Mouse (Mus musculus) embryonic facial prominence, embryonic 10.5 days (tissue): ENCODE measurements around the gene Rnd1. TPM values are rescaled to one million over a fixed set of nuclear protein-coding genes. Genes with fewer than 3 reads are reported as not detected.
A peak's percentile ranks its signal among the peaks of the same experiment; 100 is the strongest.

Experiments used
- DNase-seq: peaks from one replicate; pipeline ENCODE4 v3.0.0-alpha.2; 2017; ENCODE audit warnings: low spot score
- H3K27ac ChIP-seq: fragments of 300-500 bp; sonication (generic); replicated peaks from 2 replicates; pipeline ENCODE4 v1.5.1; 2016; ENCODE audit warnings: mild to moderate bottlenecking
- H3K27me3 ChIP-seq: fragments of 300-500 bp; sonication (generic); replicated peaks from 2 replicates; pipeline ENCODE4 v1.6.1; 2016; ENCODE audit warnings: low read depth, mild to moderate bottlenecking; ENCODE audit not compliant: poor library complexity, severe bottlenecking
- H3K36me3 ChIP-seq: fragments of 300-500 bp; sonication (generic); replicated peaks from 2 replicates; pipeline ENCODE4 v1.6.1; 2016; ENCODE audit warnings: mild to moderate bottlenecking, moderate library complexity
- H3K4me1 ChIP-seq: fragments of 300-500 bp; sonication (generic); 2 replicates; pipeline ENCODE4 v1.6.1; 2016
- H3K4me3 ChIP-seq: fragments of 300-500 bp; sonication (generic); 2 replicates; pipeline ENCODE4 v1.5.1; 2016; ENCODE audit warnings: mild to moderate bottlenecking, moderate library complexity
- H3K9me3 ChIP-seq: fragments of 300-500 bp; sonication (generic); 2 replicates; pipeline ENCODE4 v1.6.1; 2016; ENCODE audit warnings: mild to moderate bottlenecking
- WGBS: fragments of 180-500 bp; shearing (Covaris S2); methylation state at CpG from one replicate; pipeline ENCODE4 v1.1.7; 2016; 5-methylcytosine and 5-hydroxymethylcytosine counted together
- polyA plus RNA-seq: library from polyadenylated mRNA; unstranded; fragments of >200 nt; fragmentation: Nextera tagmentation; extraction: Ambion mirVana; gene quantifications from 2 replicates; pipeline ENCODE4 v1.2.1, GENCODE M21; 2016

Rnd1 gene
- polyA plus RNA-seq, 1 experiment from 2014 or later, result 0.88 TPM

DNA sequence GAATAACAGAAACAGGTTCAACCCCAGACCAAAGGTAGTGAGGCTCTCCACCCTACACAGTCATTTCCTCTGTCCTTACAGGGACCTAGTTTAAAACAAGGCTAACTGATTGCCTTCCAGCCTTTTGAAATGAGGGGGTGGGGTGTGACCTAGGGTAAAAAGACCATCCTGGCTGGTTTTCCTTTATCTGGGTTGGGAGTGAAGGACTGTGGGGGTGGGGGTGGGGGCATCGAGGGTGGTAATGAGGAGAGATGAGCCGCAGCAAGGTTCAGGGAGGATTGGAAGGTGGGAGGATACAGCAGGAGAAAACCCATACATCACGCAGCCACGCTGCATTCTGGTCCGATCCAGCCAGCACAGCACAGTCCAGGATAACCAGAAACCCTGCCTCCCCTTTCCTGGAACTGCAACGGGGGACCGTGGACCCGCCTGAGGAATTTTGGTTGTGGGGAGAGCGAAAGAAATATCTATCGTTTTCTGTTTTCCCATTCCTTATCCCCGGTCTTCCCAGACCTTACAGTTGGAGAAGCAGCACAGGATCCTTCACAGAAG lies 2.2 kb downstream of the Rnd1 start:
- H3K27me3 ChIP-seq, result peaks cover 73% of the 10 kb centered on the region
- no peaks in the 10 kb centered on the region for H3K9me3 ChIP-seq
- no peak for DNase-seq
- H3K4me3 ChIP-seq, result peak overlapping the region; percentile 62
- 0 out of 2 replicates have a peak, but pooled peaks cover 3% of the 10 kb centered on the region for H3K36me3 ChIP-seq
- WGBS, result 26% methylated on average over 11 of the region's 11 CpGs
- H3K4me1 ChIP-seq, result peaks cover 41% of the 10 kb centered on the region
- no peak overlapping the region for H3K27ac ChIP-seq

DNA sequence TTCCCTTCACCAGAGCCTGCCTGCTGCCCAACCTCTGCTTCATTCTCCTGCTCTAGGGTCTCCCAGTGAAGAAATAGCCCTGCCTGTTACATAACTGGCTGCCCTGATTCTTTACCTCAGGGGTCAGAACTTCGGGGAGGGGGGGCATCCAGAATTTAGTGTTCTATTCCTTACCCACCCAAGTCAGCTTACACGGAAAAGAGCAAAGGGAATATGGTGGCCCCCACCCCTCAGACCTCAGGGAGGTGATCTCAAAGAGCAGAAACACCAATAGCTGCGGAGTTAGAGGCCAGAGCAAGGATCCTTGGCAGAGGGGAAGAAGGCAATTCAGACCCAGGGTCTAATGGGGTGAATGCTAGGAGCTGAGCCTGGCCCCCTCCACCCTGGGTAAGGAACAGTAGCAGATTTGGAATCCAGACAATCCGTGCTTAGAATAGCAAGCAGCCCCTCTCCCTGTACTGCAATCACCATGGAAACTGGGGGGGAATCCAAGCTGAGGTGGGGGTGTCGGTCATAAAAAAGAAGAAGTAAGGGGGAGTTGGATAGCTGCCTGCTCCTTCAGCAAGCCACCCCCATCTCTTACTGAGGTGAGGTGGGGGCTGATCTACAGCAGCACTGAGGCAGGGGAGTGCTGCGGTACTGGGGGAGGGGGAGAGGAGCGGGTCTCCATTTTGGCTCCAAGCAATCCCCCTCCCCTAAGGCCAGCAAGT lies 2.8 kb downstream of the Rnd1 start:
- WGBS, result 39% methylated on average over 7 of the region's 7 CpGs
- H3K27ac ChIP-seq, result no peak overlapping the region
- H3K4me1 ChIP-seq, result peaks cover 41% of the 10 kb centered on the region
- H3K9me3 ChIP-seq, result no peaks in the 10 kb centered on the region
- 0 out of 2 replicates have a peak, but pooled peaks cover 3% of the 10 kb centered on the region for H3K36me3 ChIP-seq
- H3K27me3 ChIP-seq, result peaks cover 67% of the 10 kb centered on the region
- H3K4me3 ChIP-seq, result peak overlapping the region; percentile 62
- DNase-seq, result no peak

DNA sequence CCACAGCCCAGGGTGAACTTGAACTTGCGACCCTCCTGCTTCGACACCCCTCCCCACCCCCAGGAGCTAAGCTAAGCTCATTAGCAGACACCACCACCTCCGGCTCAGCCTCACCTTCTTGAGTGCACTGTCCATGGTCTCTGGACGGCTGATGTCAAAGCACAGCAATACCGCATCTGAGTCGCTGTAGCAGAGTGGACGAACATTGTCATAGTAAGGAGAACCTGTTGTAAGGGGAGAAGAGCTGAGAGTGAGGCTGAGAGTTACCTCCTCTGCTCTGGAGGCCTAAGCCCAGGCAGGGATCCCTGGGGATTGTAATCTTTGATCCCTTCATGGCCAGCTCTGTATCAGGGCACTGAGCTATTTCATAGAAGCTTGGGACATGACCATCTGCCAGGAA lies 3.5 kb downstream of the Rnd1 start:
- no peak for DNase-seq
- peaks cover 61% of the 10 kb centered on the region for H3K27me3 ChIP-seq
- WGBS, result 76% methylated on average over 7 of the region's 7 CpGs
- H3K36me3 ChIP-seq, result 0 out of 2 replicates have a peak, but pooled peaks cover 3% of the 10 kb centered on the region
- peaks cover 41% of the 10 kb centered on the region for H3K4me1 ChIP-seq
- no peaks in the 10 kb centered on the region for H3K9me3 ChIP-seq
- H3K4me3 ChIP-seq, result no peak overlapping the region
- no peak overlapping the region for H3K27ac ChIP-seq

DNA sequence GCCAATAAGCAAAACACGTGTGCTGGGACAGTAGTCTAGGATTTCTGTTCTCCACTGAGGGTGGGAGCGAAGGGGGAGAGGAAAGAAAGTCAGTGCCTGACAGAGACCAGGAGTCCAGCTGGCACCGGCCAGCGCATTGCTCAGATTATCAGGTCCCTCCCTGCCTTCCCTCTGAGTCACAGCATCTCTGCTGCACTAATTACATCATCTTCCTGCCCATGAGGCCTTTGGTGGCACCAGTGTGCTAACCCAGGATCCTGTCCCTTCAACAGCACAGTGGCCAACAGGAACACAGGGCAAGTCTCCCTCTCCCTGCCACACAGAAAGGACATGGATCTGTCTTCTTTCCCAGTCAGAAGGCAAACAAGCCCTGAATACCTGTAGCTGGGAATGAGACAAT lies 4.7 kb downstream of the Rnd1 start:
- Histone ChIP-seq H3K4me1 (peaks cover 36% of the 10 kb centered on the region), H3K27ac (no peak overlapping the region)
- DNase-seq, result no peak

DNA sequence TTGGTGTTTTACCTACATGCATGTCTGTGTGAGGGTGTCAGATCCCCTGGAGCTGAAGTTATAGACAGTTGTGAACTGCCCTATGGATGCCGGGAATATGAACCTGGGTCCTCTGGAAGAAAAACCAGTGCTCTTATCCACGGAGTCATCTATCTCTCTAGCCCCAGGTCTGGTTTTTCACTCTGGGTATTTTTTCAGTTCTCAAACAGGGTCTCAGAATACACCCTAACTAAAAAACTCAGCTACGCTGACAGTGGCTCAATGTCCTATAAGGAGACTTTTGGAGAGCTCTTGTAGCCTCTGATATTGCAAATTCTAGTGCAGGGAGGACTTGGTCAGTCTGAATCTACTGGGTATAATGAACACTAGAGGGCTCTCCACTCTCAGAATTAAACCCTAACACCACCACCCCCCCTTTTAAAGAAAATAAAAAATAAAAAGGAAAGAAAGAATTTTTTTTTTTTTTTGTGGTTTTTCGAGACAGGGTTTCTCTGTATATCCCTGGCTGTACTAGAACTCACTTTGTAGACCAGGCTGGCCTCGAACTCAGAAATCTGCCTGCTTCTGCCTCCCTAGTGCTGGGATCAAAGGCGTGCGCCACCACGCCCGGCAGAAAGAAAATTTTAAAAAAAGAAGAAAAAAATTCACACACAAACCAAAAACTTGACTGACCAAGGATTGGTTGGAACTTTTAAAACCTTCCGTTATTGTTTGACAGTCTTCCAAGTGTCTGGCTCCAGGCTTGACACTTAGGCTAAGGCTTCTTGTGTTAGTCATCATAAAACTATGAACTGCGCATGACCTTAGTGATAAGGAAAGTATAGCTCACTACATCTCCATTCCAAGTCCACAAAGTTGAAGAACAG lies 13.0 kb downstream of the Rnd1 start:
- H3K36me3 ChIP-seq, result peaks cover 17% of the 10 kb centered on the region
- H3K4me3 ChIP-seq, result no peak overlapping the region
- H3K27ac ChIP-seq, result no peak overlapping the region
- H3K27me3 ChIP-seq, result no peaks in the 10 kb centered on the region
- H3K9me3 ChIP-seq, result no peaks in the 10 kb centered on the region
- peaks cover 14% of the 10 kb centered on the region for H3K4me1 ChIP-seq
- no peak for DNase-seq
- WGBS, result 80% methylated on average over 11 of the region's 11 CpGs

More for the DNA sequence above, 4.7 kb downstream of the Rnd1 start:
- no peaks in the 10 kb centered on the region for H3K9me3 ChIP-seq
- 0 out of 2 replicates have a peak, but pooled peaks cover 3% of the 10 kb centered on the region for H3K36me3 ChIP-seq
- 75% methylated on average over 4 of the region's 4 CpGs for WGBS
- H3K4me3 ChIP-seq, result no peak overlapping the region
- peaks cover 50% of the 10 kb centered on the region for H3K27me3 ChIP-seq

DNA sequence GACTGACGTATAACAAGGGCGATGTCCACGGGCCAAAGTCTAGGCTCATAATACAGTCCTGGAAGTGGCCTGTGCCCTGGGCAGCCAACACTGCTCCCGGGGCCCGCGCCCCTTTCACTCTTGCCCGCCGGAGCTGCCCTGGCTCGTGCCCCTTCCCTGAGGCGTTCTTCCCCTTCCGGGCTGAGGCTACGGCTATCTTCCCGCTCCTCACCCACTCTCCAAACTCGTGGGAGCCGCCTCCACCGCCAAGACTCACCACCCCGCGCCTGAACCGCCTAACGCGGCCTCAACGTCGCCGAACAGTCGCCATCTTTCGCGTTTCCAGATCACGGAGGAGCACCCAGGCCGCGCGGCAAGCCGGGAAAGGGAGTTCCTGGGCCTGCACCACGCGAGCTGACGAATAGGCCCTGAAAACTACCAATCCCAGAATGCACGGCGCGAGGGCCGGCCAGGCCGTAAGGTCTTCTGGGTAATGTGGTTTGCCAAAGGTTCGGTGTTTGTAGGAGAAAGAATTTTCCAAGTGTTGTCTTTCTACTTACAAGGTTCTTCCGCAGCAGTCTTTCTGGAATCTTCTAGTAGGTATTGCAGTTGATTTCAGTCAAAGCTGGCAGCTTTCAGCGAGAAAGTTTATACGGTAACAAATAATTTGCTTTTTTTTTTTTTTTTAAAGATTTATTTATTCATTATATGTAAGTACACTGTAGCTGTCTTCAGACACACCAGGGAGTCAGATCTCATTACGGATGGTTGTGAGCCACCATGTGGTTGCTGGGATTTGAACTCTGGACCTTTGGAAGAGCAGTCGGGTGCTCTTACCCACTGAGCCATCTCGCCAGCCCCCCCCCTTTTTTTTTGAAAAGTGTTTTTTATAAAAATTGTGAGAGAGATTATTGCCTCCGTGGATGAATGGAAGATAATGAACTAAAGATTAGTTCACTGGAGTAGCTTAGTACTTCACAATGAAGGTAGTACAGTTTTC lies 14.4 kb downstream of the Rnd1 start, which contains the start of gene Ddx23:
Ddx23 (minus strand) TSS at position 328 of the 979 bp plus-strand sequence.
- peak; percentile 96 for DNase-seq
- WGBS, result 5% methylated on average over 48 of the region's 48 CpGs

DNA sequence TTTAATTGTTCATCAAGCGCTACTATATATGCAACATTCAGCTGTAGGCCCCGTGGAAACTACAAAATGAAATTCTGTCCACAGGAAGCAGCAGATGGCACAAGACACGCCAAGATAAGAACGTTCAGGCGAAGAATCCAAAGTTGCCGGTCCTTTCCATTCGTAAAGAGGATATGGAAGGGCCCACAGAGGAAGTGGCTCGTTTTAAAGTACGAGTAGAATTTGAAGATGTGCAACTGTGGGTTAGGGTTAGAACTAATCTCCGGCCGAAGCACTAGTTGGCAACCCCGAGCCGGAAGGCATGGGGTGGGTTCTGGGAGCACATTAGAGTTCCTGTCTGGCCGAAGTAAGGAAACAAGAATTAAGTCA lies 15.1 kb downstream of the Rnd1 start:
- peak overlapping the region; percentile 98 for H3K27ac ChIP-seq
- H3K36me3 ChIP-seq, result peaks cover 38% of the 10 kb centered on the region
- H3K4me1 ChIP-seq, result peaks cover 14% of the 10 kb centered on the region
- H3K9me3 ChIP-seq, result no peaks in the 10 kb centered on the region
- 2% methylated on average over 14 of the region's 14 CpGs for WGBS
- peak overlapping the region; percentile 93 for H3K4me3 ChIP-seq
- DNase-seq, result no peak
- no peaks in the 10 kb centered on the region for H3K27me3 ChIP-seq

More for the DNA sequence above, 14.4 kb downstream of the Rnd1 start, which contains the start of gene Ddx23:
- peak within 1 kb of the TSS; percentile 93 for H3K4me3 ChIP-seq
- peak within 1 kb of the TSS; percentile 98 for H3K27ac ChIP-seq
- peaks cover 14% of the 10 kb centered on the region for H3K4me1 ChIP-seq
- peaks cover 32% of the 10 kb centered on the region for H3K36me3 ChIP-seq
- H3K27me3 ChIP-seq, result no peaks in the 10 kb centered on the region
- H3K9me3 ChIP-seq, result no peaks in the 10 kb centered on the region

DNA sequence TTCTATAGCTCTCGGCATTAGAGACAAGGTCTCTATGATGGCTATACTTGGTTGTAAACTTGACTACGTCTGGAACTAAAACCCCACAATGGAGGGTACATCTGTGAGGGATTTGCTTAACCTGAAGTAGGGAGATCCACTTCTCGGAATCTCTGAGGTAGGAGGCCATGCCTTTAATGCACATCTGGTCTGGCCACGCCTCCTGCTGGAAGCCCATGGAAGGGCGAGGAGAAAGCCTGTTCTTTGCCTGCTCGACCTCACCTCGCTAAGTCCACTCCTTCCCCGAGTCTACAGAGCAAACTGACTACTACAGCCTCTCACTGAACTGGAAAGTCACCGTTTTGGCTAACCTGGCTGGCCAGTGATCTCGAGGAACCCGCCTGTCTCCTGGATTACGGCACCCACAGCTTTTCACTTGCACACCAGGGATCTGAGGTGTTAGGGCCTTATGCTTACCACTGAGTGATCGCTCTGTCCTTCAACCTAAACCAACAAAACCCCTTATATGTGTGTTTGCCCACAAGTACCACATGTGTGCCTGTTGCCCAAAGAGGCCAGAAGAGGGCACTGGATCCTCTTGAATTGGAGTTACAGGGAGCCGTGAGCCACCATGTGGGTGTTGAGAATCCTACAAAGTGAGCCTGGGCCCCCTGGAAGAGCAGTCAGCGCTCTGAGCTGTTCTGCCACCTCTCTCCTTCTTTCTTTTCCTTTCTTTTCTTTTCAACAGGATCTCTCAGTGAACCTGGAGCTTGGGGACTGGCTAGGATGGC lies 20.1 kb downstream of the Rnd1 start:
- Histone ChIP-seq H3K4me3 (no peak overlapping the region), H3K27me3 (no peaks in the 10 kb centered on the region), H3K36me3 (peaks cover 88% of the 10 kb centered on the region), H3K9me3 (no peaks in the 10 kb centered on the region), H3K27ac (no peak overlapping the region), H3K4me1 (peaks cover 12% of the 10 kb centered on the region)
- no peak for DNase-seq
- WGBS, result 87% methylated on average over 15 of the region's 15 CpGs

DNA sequence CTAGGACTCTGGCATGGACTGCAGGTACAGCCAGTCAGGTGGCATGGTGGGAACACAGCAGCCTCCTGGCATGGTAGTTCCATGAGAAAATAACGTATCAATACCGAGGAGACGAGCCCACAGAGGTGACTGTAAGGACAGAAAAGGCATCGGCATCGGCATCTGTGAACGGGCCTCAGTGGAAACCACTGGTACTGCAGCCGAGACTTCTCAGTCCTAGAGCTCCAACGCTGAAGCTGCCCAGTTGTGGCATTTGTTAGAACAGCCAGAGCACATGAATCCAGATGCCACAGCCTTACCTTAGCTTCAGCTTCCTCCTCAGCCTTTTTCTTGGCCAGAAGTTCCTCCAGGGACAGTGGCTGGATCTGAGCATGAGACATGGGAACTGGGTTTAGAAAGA lies 25.1 kb downstream of the Rnd1 start:
- Histone ChIP-seq H3K27me3 (no peaks in the 10 kb centered on the region), H3K36me3 (peaks cover 100% of the 10 kb centered on the region), H3K4me3 (no peak overlapping the region), H3K9me3 (no peaks in the 10 kb centered on the region), H3K27ac (no peak overlapping the region), H3K4me1 (no peaks in the 10 kb centered on the region)
- WGBS, result 90% methylated on average over 8 of the region's 8 CpGs
- no peak for DNase-seq

DNA sequence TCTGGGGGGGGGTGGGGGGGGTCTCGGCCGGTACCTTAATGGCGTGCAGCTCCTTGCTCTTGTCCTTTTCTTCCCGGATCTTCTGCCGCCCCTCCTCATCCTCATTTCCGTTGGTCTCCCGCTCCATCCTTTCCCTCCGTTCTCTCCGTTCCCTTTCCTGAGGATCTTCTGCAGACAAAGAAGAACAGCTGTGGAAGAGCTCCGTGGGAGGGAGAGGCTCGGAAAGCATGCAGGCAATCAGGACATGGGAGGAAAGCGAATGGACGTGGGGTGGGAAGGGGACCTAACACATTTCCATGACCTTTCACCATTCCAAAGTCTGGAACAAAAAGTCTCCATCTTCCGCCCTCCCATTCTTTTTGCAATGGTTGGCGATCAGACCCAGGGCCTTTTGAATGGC lies 25.8 kb downstream of the Rnd1 start:
- no peaks in the 10 kb centered on the region for H3K9me3 ChIP-seq
- 92% methylated on average over 15 of the region's 15 CpGs for WGBS
- no peak overlapping the region for H3K4me3 ChIP-seq
- no peaks in the 10 kb centered on the region for H3K4me1 ChIP-seq
- H3K36me3 ChIP-seq, result peaks cover 100% of the 10 kb centered on the region
- DNase-seq, result no peak
- no peaks in the 10 kb centered on the region for H3K27me3 ChIP-seq
- H3K27ac ChIP-seq, result no peak overlapping the region

DNA sequence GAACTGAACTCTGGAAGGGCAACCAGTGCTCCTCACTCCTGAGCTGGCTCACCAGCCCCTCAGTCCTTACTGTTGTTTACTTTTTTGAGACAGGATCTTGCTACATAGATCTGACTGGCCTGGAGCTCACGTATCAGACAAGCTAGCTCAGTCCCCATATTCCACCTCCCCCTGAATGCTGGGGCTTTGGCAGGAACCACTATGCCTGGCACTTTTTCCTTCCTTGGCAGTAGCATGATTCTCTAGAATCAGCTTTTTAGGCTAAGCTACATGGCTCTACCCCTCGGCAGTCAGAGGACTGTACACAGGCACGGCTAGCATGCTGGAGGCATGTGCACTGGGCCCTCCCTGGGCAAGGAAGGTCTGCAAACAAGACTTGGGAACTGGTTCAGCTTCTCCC lies 29.2 kb downstream of the Rnd1 start:
- DNase-seq, result no peak
- no peaks in the 10 kb centered on the region for H3K27me3 ChIP-seq
- no peaks in the 10 kb centered on the region for H3K4me1 ChIP-seq
- H3K36me3 ChIP-seq, result peaks cover 100% of the 10 kb centered on the region
- H3K27ac ChIP-seq, result no peak overlapping the region
- no peaks in the 10 kb centered on the region for H3K9me3 ChIP-seq
- no peak overlapping the region for H3K4me3 ChIP-seq
- WGBS, result 94% methylated on average over 3 of the region's 3 CpGs
